Comparison of ENCODE assay signal across 33 mouse cellular contexts in the genomic region with DNA sequence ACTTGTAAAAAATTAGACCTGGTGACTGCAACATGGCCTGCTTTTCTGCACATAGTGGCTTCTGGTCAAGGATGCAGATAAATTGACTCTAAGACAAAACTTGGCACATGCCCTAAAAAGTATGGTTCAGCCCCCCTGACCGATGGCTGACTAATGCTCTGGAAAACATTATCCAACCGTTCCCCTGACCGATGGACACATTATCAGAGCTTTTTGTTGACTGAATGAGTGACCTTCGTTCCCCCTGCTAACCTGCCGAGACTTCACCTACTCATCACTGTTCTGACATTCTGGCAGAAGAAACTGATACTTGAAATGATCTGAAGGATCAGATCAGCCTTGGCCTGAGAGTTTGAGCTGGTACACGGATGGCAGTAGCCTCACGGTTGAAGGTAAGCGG. TPM values are rescaled to one million over a fixed set of nuclear protein-coding genes. Genes with fewer than 3 reads are reported as not detected.
"Had no signal": no experiment of that assay in that cellular context is flagged by ENCODE, and none has a peak within 500 bp of the region (broad histone marks: within the 10 kb centered on the region; RNA-seq: fewer than 3 reads in every experiment).

No protein-coding gene starts in this region.

RNA-seq across cellular contexts. Expression of a gene that starts 53.5 kb away (rescaled TPM):
- total RNA-seq: forebrain, postnatal 0 days; gastrocnemius, adult 18-20 months; gastrocnemius, adult 8-10 months; gastrocnemius, postnatal 14 days; gastrocnemius, postnatal 36 days; heart, adult 2 months; heart, postnatal 14 days; heart, postnatal 36 days; hematopoietic stem cell, adult 5-6 weeks; hindbrain, postnatal 0 days; layer of hippocampus, adult 18-20 months; layer of hippocampus, adult 8-10 months; layer of hippocampus, postnatal 14 days; layer of hippocampus, postnatal 36 days; left cerebral cortex, adult 18-20 months; left cerebral cortex, adult 8-10 months; left cerebral cortex, postnatal 10 days; left cerebral cortex, postnatal 25 days; left cerebral cortex, postnatal 4 days had no signal
- polyA plus RNA-seq: forebrain, postnatal 0 days; gonadal fat pad, adult 2 months; heart, adult 2 months; heart, embryonic 13.5 days; heart, embryonic 15.5 days; heart, postnatal 0 days; hindbrain, embryonic 11.5 days; hindbrain, embryonic 13.5 days; hindbrain, embryonic 15.5 days; hindbrain, postnatal 0 days; intestine, embryonic 14.5 days; intestine, embryonic 16.5 days; kidney, embryonic 15.5 days; large intestine, adult 2 months; limb, embryonic 11.5 days; liver, embryonic 11.5 days; liver, embryonic 13.5 days had no signal
